Mouse (Mus musculus) cerebellum, adult 9-10 months (tissue): ENCODE results near the gene Apoa2.
A peak's percentile ranks its signal among the peaks of the same experiment; 100 is the strongest.

Experiments
- DNase-seq: peaks from one replicate; pipeline ENCODE4 v3.0.0; 2022

Apoa2 gene

DNA sequence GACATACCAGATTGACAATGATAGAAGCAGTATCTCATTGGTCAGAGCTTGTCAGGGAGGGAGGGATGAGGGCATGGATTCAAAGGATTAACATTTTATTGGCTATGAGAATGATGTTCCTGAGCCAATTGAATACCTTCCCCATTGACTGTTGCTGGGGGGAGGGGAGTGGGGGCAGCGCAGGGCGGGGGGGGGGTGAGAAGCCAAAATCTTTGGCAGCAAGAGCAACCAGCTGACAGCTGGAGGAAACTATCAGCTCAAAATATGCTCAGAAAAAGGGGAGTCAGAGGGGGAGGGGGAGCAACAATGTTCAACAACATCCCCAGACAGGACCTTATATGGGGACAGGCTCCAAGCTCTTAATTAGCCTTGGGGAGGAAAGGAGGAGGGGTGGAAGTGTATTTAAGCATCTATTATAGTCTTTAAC, 38.3 kb downstream of the Apoa2 start:
- DNase-seq: no peak

- no peak for DNase-seq
Observed at GRCm38 (mm10) chr1:171263666-171264461, 39.0 kb downstream of the Apoa2 start.

GRCm38 (mm10) chr1:171265971-171266744, 41.3 kb downstream of the Apoa2 start:
- no peak for DNase-seq

- DNase-seq: no peak
Observed at GRCm38 (mm10) chr1:171268341-171268740, 43.5 kb downstream of the Apoa2 start.

DNA sequence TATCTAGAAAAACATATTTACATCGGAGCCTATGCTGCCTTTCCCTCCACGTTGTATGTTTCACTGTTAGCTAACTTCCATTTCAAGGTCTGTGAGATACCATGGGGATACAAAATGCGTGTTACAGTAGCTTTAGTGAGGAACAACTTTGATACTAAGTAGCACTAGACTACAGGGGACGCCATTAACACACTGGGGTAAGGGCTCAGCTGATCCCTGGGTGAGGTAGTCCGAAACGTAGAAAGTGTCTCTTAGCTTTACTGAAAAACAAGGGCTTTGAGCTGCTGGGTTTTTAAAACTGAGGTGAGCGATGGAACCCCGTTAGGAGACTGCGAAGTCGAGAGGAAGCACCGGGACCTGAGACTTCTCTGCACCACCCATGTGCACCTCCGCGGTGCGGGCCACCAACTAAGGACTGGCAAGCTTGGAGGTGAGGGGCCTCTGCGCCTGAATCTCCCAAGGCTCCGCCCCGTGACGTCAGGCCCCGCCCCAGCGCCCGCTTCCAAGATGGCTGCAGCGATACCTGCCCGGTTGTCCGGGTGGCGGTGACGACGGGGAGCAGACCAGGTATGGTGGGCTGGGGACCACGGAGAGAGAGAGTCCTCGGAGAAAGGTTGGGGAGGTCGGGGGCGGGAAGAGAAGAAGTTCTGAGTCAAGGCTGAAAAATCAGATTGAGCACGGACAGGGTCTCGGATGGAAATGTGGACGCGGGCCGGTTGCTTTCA, 45.2 kb downstream of the Apoa2 start, which contains the start of gene B4galt3:
Gene B4galt3 (plus strand): TSS at position 481 of the 725 bp plus-strand sequence.
- DNase-seq: peak; percentile 98

DNA sequence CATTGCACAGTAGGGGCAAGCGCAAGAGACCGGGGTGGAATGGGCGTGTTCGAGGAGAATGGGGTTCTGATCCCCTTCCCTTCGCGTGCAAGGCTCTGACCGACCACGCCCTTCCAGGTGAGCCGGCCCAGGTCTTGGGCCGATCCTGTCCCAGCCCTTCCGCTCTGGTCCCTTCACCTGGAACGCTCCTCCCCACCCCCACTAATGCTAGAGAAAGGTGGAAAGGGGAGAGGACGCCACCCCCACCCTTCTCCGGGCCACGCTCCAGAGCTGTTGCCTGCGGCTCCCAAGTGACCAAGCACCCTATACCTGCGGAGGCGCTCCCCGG, 45.7 kb downstream of the Apoa2 start:
- DNase-seq: no peak

DNA sequence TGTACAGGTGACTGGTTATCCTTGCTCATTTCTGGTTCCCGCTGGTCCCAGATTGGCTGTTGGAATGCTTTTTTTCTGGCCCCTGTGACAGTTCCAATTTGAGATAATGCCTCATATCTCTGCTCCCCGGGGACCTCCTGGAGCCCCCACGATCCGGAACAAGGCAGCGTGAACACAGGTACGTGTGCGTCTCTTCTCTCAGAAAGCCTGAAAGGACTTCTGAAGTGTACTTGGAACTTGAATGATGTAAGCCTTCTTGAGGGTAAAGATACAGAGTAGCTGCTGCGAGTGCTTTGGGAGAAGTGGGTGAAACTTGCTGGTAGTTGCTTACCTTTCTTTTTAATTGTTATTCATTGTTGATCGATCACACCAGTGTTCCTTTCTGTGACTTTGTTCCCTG, 46.3 kb downstream of the Apoa2 start:
- no peak for DNase-seq

DNA sequence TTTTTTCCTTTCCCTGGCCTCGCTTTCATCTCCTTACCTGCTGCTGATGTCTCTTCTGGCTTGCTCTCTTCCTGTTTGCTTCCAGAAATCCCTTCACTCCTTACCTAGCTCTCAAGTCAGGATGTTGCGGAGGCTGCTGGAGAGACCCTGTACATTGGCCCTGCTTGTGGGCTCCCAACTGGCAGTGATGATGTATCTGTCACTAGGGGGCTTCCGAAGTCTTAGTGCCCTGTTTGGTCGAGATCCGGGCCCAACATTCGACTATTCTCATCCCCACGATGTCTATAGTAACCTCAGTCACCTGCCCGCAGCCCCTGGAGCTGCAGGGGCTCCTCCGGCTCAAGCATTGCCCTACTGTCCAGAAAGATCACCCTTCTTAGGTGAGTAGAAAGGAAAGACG, 46.8 kb downstream of the Apoa2 start:
- DNase-seq: no peak

- DNase-seq: no peak
Observed at GRCm38 (mm10) chr1:171272086-171272485, 47.2 kb downstream of the Apoa2 start.

DNA sequence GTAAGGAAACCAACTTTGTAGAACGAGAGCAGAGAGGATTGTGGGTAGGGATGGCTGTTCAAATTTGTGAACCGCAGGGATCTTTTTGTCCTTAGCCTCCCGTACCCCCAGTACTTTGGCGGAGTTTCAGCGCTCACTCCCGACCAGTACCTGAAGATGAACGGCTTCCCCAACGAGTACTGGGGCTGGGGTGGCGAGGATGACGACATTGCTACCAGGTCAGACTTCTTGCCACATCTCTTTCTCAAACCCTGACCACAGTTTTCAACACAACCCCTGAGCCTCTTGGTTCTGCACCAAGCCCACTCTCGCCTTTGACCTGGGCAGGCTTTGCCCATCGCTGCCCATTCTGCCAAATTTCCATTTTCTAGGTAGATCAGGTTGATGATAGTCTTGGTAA, 49.3 kb downstream of the Apoa2 start:
- DNase-seq: no peak

GRCm38 (mm10) chr1:171275144-171275734, 50.4 kb downstream of the Apoa2 start:
- no peak for DNase-seq
